Mouse (Mus musculus) lung, adult 2 months (tissue): ENCODE measurements around the gene Smtnl1.

Experiments
- CTCF ChIP-seq: fragments of 200-500 bp; IDR thresholded peaks from 2 replicates; pipeline ENCODE4 v1.5.1; 2011; ENCODE audit warnings: mild to moderate bottlenecking, low read length, control low read depth; ENCODE audit not compliant: insufficient read depth
- POLR2A ChIP-seq: fragments of 200-500 bp; IDR thresholded peaks from 2 replicates; pipeline ENCODE4 v1.6.1; 2011; ENCODE audit warnings: low read depth, mild to moderate bottlenecking, control low read depth, low read length, borderline replicate concordance; ENCODE audit errors: extremely low read depth

- TF ChIP-seq CTCF (peak; percentile 51), POLR2A (no peak)
Observed at GRCm38 (mm10) chr2:84799041-84799561, 23.4 kb downstream of the Smtnl1 start.
